Mouse (Mus musculus) gastrocnemius, postnatal 4 days (tissue): ENCODE measurements around the gene Olfr507. TPM values are rescaled to one million over a fixed set of nuclear protein-coding genes. Genes with fewer than 3 reads are reported as not detected.
"Not testable (repeated sequence)": the region's sequence is repeated elsewhere in the genome, so short reads cannot be mapped to it uniquely, and the experiment has no call there.

Source experiments
- DNase-seq, 2 experiments: peaks; one replicate each; pipeline ENCODE4 v3.0.0; 2021 to 2022; ENCODE audit warnings: low spot score in 2 of 2, mixed read lengths in 2 of 2
- long read RNA-seq, 2 experiments: library from polyadenylated mRNA; stranded (forward); transcript quantifications; one replicate each; pipeline ENCODE4 v2.0.0; 2021
- total RNA-seq, 2 experiments: library from RNA; stranded (reverse); gene quantifications; 2 replicates each; pipeline ENCODE4 v1.2.3; 2021

The Olfr507 gene
- not detected for total RNA-seq
- long read RNA-seq, experiment 1, result 0 reads
- long read RNA-seq, experiment 2, result 0 reads

GRCm38 (mm10) chr7:108621514-108621913, at the start of gene Olfr507:
Olfr507 (plus strand) TSS chr7:108621814.
- DNase-seq, result no peak

DNA sequence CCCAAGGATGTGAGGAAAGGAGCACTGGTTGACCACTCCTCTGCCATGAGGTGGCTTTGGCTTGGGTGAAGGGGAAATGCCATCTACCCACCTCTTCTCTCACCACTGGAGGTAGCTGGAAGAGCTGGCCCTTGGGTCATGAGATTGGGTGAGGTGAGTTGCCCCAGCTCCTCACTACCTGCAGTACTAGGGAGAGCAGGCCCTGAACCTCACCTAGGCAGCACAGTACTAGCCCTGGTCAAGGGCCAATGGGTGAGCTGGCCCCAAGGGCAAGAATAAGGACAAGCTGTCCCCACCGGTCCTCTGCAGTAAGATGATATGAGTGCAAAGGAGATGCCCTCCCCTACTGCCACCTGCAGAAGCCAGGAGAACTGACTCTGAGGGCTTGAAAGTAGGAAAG, 31.8 kb upstream of the Olfr507 start:
- no peak for DNase-seq

GRCm38 (mm10) chr7:108601916-108602315, 19.7 kb upstream of the Olfr507 start:
- DNase-seq, result not testable (repeated sequence)

GRCm38 (mm10) chr7:108610487-108610886, 11.1 kb upstream of the Olfr507 start, which contains the start of gene Olfr506:
Olfr506 (plus strand) TSS chr7:108610787.
- no peak for DNase-seq

DNA sequence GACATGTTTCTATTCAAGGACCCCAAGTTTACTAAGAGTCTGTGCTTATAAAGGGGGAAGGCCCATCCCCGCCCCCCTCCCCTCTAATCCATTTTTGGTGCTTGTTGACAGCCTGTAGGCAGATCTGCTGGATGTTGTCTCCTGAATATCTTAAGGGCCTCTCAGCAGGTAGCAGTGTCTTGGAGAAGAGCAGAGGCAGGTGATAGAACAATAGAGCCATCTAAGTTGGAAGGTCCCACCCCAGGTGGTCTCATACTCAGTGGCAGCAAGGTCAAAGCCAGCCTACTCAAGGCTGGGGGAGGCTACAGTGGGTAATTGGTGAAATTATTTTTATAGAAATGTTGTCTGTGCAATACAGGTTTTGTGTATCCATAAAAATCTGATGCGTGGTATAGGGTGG, 7.5 kb upstream of the Olfr507 start:
- no peak for DNase-seq

- DNase-seq, result not testable (repeated sequence)
Observed at GRCm38 (mm10) chr7:108616781-108617180, 4.8 kb upstream of the Olfr507 start.

- DNase-seq, result no peak
Observed at GRCm38 (mm10) chr7:108629694-108630093, 8.1 kb downstream of the Olfr507 start, which contains the start of gene Olfr508. Olfr508 (plus strand) TSS chr7:108629994.

DNA sequence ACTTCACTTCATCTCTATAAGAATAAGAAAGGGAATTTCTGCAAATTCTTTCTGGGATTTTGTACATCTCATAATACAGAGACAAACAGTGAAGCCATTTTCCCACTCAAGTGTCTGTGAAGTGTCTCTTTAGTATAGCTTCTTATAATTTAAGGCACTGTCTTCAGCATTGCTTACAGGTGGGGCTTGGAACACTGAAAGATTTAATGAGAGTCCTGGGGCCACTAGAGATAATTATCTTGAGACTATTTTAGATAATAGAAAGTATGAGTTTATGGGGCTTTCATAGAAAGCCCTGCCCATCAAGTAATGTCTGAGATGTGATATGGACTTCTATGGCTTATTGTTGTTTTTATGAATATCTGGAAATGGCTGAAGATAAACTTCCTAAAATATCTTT, 30.2 kb downstream of the Olfr507 start, which contains the start of gene Olfr509:
Gene Olfr509 (minus strand): TSS at position 101 of the 400 bp plus-strand sequence.
- DNase-seq, result no peak

GRCm38 (mm10) chr7:108662419-108662818, 40.8 kb downstream of the Olfr507 start:
- DNase-seq, result no peak

DNA sequence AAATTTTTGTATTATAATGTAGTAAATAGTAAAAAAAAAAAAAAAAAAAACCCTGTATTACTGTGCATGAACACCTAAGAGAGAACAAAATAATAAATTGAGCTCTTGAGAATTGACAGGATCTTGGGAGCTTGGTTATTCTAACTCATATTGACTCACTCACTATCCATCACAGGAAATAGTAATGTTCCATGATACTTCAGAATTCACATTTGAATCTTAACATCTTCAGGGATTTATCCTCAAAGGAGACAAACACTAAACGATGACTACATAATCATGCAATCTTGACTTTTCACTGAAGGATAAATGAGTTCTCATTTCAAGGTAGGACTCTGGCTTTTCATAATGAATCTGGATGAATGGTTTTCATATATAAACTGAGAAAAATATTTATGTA, 44.5 kb downstream of the Olfr507 start, which contains the start of gene Olfr510:
Gene Olfr510 (plus strand): TSS at position 301 of the 400 bp plus-strand sequence.
- DNase-seq, result no peak

- DNase-seq, result no peak
Observed at GRCm38 (mm10) chr7:108671058-108671457, 49.4 kb downstream of the Olfr507 start.

Other genes starting within 250 kb of the Olfr507 start
- gene Olfr495, start 228.6 kb upstream of the Olfr507 start, total RNA-seq, result not detected
- gene Olfr497, start 201.4 kb upstream of the Olfr507 start, total RNA-seq, result not detected
- gene Olfr498, start 156.5 kb upstream of the Olfr507 start, total RNA-seq, result not detected
- not detected for gene Olfr502, start 96.7 kb upstream of the Olfr507 start, total RNA-seq
- gene Olfr503, start 77.3 kb upstream of the Olfr507 start, total RNA-seq, result not detected
- gene Olfr504, start 56.0 kb upstream of the Olfr507 start, total RNA-seq, result not detected
- not detected for gene Olfr506, start 11.0 kb upstream of the Olfr507 start, total RNA-seq
- not detected for gene Olfr508, start 8.2 kb downstream of the Olfr507 start, total RNA-seq
- not detected for gene Olfr509, start 30.1 kb downstream of the Olfr507 start, total RNA-seq
- not detected for gene Olfr510, start 44.6 kb downstream of the Olfr507 start, total RNA-seq
- not detected for gene Olfr512, start 91.5 kb downstream of the Olfr507 start, total RNA-seq
- gene Olfr513, start 129.2 kb downstream of the Olfr507 start, total RNA-seq, result not detected
- gene Olfr514, start 204.2 kb downstream of the Olfr507 start, total RNA-seq, result not detected
- not detected for gene Olfr516, start 228.7 kb downstream of the Olfr507 start, total RNA-seq